Mouse (Mus musculus): ENCODE measurements around the gene Slc35g3. TPM values are rescaled to one million over a fixed set of nuclear protein-coding genes. Genes with fewer than 3 reads are reported as not detected.

Gene Slc35g3
- 1.3 and 1.5 TPM in 2 replicates for polyA plus RNA-seq (2012; rRNA removed)

GRCm38 (mm10) chr11:69761868-69762267 is at the start of gene Slc35g3:
Gene Slc35g3 (minus strand): TSS chr11:69761968.

DNA sequence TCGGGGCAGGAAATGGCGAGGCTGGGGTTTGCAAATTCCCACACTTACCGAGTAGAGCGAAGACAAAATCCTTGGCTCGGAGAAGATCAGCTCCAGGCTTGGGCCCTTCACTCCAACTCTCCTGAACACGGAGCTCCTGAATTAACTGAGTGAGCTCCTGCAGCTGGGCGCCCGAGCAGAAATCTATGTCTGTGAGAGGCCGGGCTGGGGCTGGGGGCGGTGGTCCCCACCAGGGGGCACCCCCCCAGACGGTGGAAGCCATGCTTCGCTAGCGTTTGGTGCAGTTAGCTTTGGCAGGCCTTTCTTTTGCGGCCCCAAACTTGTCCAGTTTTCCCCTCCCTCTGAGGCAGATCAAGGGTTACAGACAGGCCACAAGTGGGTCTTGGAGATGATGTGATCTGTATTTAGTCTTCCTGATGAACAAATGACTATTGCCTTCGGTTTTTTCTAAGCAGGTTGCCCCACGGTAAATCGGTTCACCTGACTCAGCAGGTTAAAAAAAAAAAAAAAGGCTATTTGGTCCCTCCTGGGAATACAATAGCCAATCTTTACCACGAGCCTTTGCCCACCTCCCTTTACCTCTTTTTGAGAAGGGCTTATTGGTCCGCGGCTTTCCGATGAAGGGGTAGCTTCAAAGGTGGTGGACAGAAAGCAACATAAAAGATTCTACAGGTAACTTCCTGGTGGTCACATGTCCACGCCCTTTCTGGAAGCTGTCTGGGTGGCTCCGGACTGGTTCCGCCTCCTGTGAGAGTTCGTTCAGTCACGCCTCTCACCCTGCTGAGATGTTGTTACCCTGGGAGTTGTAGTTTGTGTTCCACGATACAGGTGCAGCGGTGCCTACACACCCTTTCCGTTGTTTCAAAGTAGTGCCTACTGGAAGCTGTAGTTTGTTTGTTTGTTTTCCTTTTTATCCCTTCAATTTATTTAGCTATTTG is 43.5 kb upstream of the Slc35g3 start, which contains the start of gene Tmem102:
Tmem102 (minus strand) TSS at position 653 of the 938 bp plus-strand sequence.

GRCm38 (mm10) chr11:69801379-69801977 is 39.7 kb upstream of the Slc35g3 start, which contains the start of gene Fgf11:
Gene Fgf11 (minus strand): TSS chr11:69801857.

GRCm38 (mm10) chr11:69795168-69795982 is 33.6 kb upstream of the Slc35g3 start, which contains the start of gene Chrnb1:
Gene Chrnb1 (minus strand): TSS chr11:69795943.

DNA sequence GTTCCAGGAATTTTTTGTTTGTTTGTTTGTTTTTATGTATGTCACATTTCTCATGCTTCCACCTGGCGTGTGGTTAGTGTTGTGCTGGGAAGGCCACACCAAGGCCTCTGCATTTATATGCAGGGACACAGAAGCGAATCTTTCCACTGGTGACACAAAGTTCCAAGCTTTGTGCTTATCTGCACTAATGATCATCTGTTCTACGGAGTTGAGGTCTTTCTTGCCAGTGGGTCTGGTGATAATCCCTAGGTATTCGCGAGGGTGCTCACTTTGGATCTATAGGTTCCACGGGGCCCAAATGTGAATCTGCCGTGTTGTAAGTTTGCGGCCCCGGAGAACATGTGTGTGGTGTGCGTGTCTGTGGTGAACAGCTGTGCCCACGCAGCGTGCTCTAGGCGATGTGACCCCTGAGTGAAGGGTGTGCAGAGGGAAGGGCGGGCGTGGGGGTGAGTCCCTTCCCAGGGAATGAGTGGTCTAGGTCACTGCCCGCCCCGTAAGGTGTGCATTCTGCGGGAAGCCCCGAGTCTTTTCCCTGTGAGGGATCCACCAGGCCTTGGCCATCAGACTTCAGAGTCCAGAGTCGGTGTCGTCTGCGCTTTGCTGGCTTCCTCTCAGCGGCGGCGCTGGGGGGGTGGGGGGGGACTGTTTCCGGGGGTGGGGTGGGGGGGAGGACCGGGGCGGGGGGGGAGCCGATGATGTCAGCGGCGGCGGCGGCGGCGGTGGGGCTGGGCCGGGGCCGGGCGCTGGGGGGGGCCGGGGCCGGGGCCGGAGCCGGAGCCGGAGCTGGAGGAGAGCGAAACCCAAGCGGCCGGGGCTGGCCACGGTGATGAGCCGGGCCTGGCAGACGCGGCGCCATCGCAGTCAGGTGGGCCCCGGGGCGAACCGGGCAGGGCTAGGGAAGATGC is 3.7 kb upstream of the Slc35g3 start, which contains the start of gene Zbtb4:
Zbtb4 (plus strand) TSS at position 692 of the 905 bp plus-strand sequence.

GRCm38 (mm10) chr11:69758478-69758970 is 3.2 kb downstream of the Slc35g3 start, which contains the start of gene Polr2a:
Gene Polr2a (minus strand): TSS chr11:69758637.

Other genes starting within 250 kb of the Slc35g3 start
- 5.1 and 7.0 TPM in 2 replicates for gene Dnah2, start 212.9 kb downstream of the Slc35g3 start, polyA plus RNA-seq (2012; rRNA removed)
- 13.1 and 13.5 TPM in 2 replicates for gene Efnb3, start 201.8 kb downstream of the Slc35g3 start, polyA plus RNA-seq (2012; rRNA removed)
- gene Wrap53, start 181.7 kb downstream of the Slc35g3 start, polyA plus RNA-seq (2012; rRNA removed): 18.8 and 25.8 TPM in 2 replicates
- gene Trp53, start 181.6 kb downstream of the Slc35g3 start, polyA plus RNA-seq (2012; rRNA removed): 145 and 203 TPM in 2 replicates
- 119 and 137 TPM in 2 replicates for gene Atp1b2, start 156.0 kb downstream of the Slc35g3 start, polyA plus RNA-seq (2012; rRNA removed)
- 5.6 and 7.1 TPM in 2 replicates for gene Shbg, start 144.1 kb downstream of the Slc35g3 start, polyA plus RNA-seq (2012; rRNA removed)
- 4.8 and 5.1 TPM in 2 replicates for gene Sat2, start 139.9 kb downstream of the Slc35g3 start, polyA plus RNA-seq (2012; rRNA removed)
- 68.6 and 73.0 TPM in 2 replicates for gene Fxr2, start 129.0 kb downstream of the Slc35g3 start, polyA plus RNA-seq (2012; rRNA removed)
- gene Sox15, start 106.7 kb downstream of the Slc35g3 start, polyA plus RNA-seq (2012; rRNA removed): 1.7 and 2.1 TPM in 2 replicates
- gene Mpdu1, start 99.3 kb downstream of the Slc35g3 start, polyA plus RNA-seq (2012; rRNA removed): 95.9 and 115 TPM in 2 replicates
- gene Cd68, start 95.8 kb downstream of the Slc35g3 start, polyA plus RNA-seq (2012; rRNA removed): 38.2 and 52.8 TPM in 2 replicates
- gene Eif4a1, start 89.5 kb downstream of the Slc35g3 start, polyA plus RNA-seq (2012; rRNA removed): 252 and 395 TPM in 2 replicates
- gene Senp3, start 79.9 kb downstream of the Slc35g3 start, polyA plus RNA-seq (2012; rRNA removed): 57.7 and 67.2 TPM in 2 replicates
- gene Tnfsf13, start 76.2 kb downstream of the Slc35g3 start, polyA plus RNA-seq (2012; rRNA removed): 5.2 and 8.0 TPM in 2 replicates
- gene Tnfsf12, start 66.1 kb downstream of the Slc35g3 start, polyA plus RNA-seq (2012; rRNA removed): 59.3 and 71.8 TPM in 2 replicates
- 12.8 and 20.4 TPM in 2 replicates for gene Tnfsfm13, start 65.9 kb downstream of the Slc35g3 start, polyA plus RNA-seq (2012; rRNA removed)
- 17.8 and 29.7 TPM in 2 replicates for gene Polr2a, start 3.3 kb downstream of the Slc35g3 start, polyA plus RNA-seq (2012; rRNA removed)
- 48.6 and 69.0 TPM in 2 replicates for gene Zbtb4, start 3.9 kb upstream of the Slc35g3 start, polyA plus RNA-seq (2012; rRNA removed)
- 9.5 and 12.9 TPM in 2 replicates for gene Chrnb1, start 34.0 kb upstream of the Slc35g3 start, polyA plus RNA-seq (2012; rRNA removed)
- 7.8 and 8.5 TPM in 2 replicates for gene Fgf11, start 39.9 kb upstream of the Slc35g3 start, polyA plus RNA-seq (2012; rRNA removed)
- gene Tmem102, start 43.7 kb upstream of the Slc35g3 start, polyA plus RNA-seq (2012; rRNA removed): 7.3 and 9.6 TPM in 2 replicates
- not detected in 2 replicates for gene Gm39566, start 53.3 kb upstream of the Slc35g3 start, polyA plus RNA-seq (2012; rRNA removed)
- gene Spem2, start 56.5 kb upstream of the Slc35g3 start, polyA plus RNA-seq (2012; rRNA removed): not detected in 2 replicates
- gene Spem1, start 60.2 kb upstream of the Slc35g3 start, polyA plus RNA-seq (2012; rRNA removed): 0.26 and 0.50 TPM in 2 replicates
- 79.8 and 101 TPM in 2 replicates for gene Nlgn2, start 75.8 kb upstream of the Slc35g3 start, polyA plus RNA-seq (2012; rRNA removed)
- 120 and 177 TPM in 2 replicates for gene Tmem256, start 76.5 kb upstream of the Slc35g3 start, polyA plus RNA-seq (2012; rRNA removed)
- 145 and 168 TPM in 2 replicates for gene Plscr3, start 84.4 kb upstream of the Slc35g3 start, polyA plus RNA-seq (2012; rRNA removed)
- 5.2 and 6.0 TPM in 2 replicates for gene Tnk1, start 96.8 kb upstream of the Slc35g3 start, polyA plus RNA-seq (2012; rRNA removed)
- gene Tmem95, start 116.0 kb upstream of the Slc35g3 start, polyA plus RNA-seq (2012; rRNA removed): not detected in 2 replicates
- 9.6 and 10.4 TPM in 2 replicates for gene Kctd11, start 119.4 kb upstream of the Slc35g3 start, polyA plus RNA-seq (2012; rRNA removed)
- gene Acap1, start 133.6 kb upstream of the Slc35g3 start, polyA plus RNA-seq (2012; rRNA removed): 1.4 and 1.8 TPM in 2 replicates
- 1.5 TPM in 2 replicates for gene 2810408A11Rik, start 139.0 kb upstream of the Slc35g3 start, polyA plus RNA-seq (2012; rRNA removed)
- gene Neurl4, start 139.1 kb upstream of the Slc35g3 start, polyA plus RNA-seq (2012; rRNA removed): 67.0 and 76.7 TPM in 2 replicates
- gene Gps2, start 151.9 kb upstream of the Slc35g3 start, polyA plus RNA-seq (2012; rRNA removed): 83.1 and 141 TPM in 2 replicates
- 359 and 447 TPM in 2 replicates for gene Eif5a, start 160.0 kb upstream of the Slc35g3 start, polyA plus RNA-seq (2012; rRNA removed)
- 21.2 and 30.0 TPM in 2 replicates for gene Ybx2, start 173.8 kb upstream of the Slc35g3 start, polyA plus RNA-seq (2012; rRNA removed)
- gene Slc2a4, start 186.2 kb upstream of the Slc35g3 start, polyA plus RNA-seq (2012; rRNA removed): 51.0 and 53.2 TPM in 2 replicates
- 32.6 and 38.7 TPM in 2 replicates for gene Cldn7, start 202.8 kb upstream of the Slc35g3 start, polyA plus RNA-seq (2012; rRNA removed)
- 99.3 and 120 TPM in 2 replicates for gene Ctdnep1, start 219.2 kb upstream of the Slc35g3 start, polyA plus RNA-seq (2012; rRNA removed)
- gene Elp5, start 220.5 kb upstream of the Slc35g3 start, polyA plus RNA-seq (2012; rRNA removed): 60.0 and 74.1 TPM in 2 replicates
- 406 and 430 TPM in 2 replicates for gene Gabarap, start 229.2 kb upstream of the Slc35g3 start, polyA plus RNA-seq (2012; rRNA removed)
- gene Phf23, start 233.8 kb upstream of the Slc35g3 start, polyA plus RNA-seq (2012; rRNA removed): 18.6 and 19.8 TPM in 2 replicates
- gene Dvl2, start 238.6 kb upstream of the Slc35g3 start, polyA plus RNA-seq (2012; rRNA removed): 30.5 and 32.6 TPM in 2 replicates